Mouse (Mus musculus) hindbrain, embryonic 13.5 days (tissue): ENCODE results near the gene Gm3453. TPM values are rescaled to one million over a fixed set of nuclear protein-coding genes. Genes with fewer than 3 reads are reported as not detected.
"Not testable (repeated sequence)": the region's sequence is repeated elsewhere in the genome, so short reads cannot be mapped to it uniquely, and the experiment has no call there.

Source experiments
- ATAC-seq: fragments of 200-750 bp; cut with Nextera tagmentation; 2 replicates; pipeline ENCODE4 v1.8.0; 2017; ENCODE audit warnings: moderate TSS enrichment; ENCODE audit not compliant: low FRiP score
- H3K27ac ChIP-seq: fragments of 300-500 bp; sonication (generic); 2 replicates; pipeline ENCODE4 v1.5.1; 2015; ENCODE audit warnings: inconsistent platforms, mild to moderate bottlenecking, moderate library complexity
- H3K27me3 ChIP-seq: fragments of 300-500 bp; sonication (generic); 2 replicates; pipeline ENCODE4 v1.6.1; 2015; ENCODE audit warnings: mild to moderate bottlenecking, inconsistent platforms
- H3K36me3 ChIP-seq: fragments of 300-500 bp; sonication (generic); 2 replicates; pipeline ENCODE4 v1.6.1; 2015; ENCODE audit warnings: mild to moderate bottlenecking, inconsistent platforms
- H3K4me1 ChIP-seq: fragments of 300-500 bp; sonication (generic); replicated peaks from 2 replicates; pipeline ENCODE4 v1.6.1; 2015; ENCODE audit warnings: inconsistent platforms
- H3K4me2 ChIP-seq: fragments of 300-500 bp; sonication (generic); 2 replicates; pipeline ENCODE4 v1.6.1; 2015; ENCODE audit warnings: inconsistent platforms, mild to moderate bottlenecking, moderate library complexity
- H3K4me3 ChIP-seq: fragments of 300-500 bp; sonication (generic); 2 replicates; pipeline ENCODE4 v1.5.1; 2015; ENCODE audit warnings: mild to moderate bottlenecking, inconsistent platforms
- H3K9ac ChIP-seq: fragments of 300-500 bp; sonication (generic); 2 replicates; pipeline ENCODE4 v1.6.1; 2015; ENCODE audit warnings: mild to moderate bottlenecking, inconsistent platforms
- H3K9me3 ChIP-seq: fragments of 300-500 bp; sonication (generic); 2 replicates; pipeline ENCODE4 v1.6.1; 2016; ENCODE audit warnings: inconsistent platforms
- WGBS: fragments of 180-500 bp; shearing (Covaris S2); methylation state at CpG from one replicate; pipeline ENCODE4 v1.1.7; 2015; 5-methylcytosine and 5-hydroxymethylcytosine counted together
- polyA plus RNA-seq: library from polyadenylated mRNA; unstranded; fragments of >200 nt; fragmentation: Nextera tagmentation; extraction: Ambion mirVana; gene quantifications from 2 replicates; pipeline ENCODE4 v1.2.1, GENCODE M21; 2015

Gene Gm3453
- not detected in 2 replicates for polyA plus RNA-seq

- 71% methylated on average over 2 of the region's 2 CpGs for WGBS
These were observed at the start of gene Gm3453 for GRCm38 (mm10) chr14:5979037-5979436. Gene Gm3453 (minus strand): TSS chr14:5979137.

GRCm38 (mm10) chr14:5987136-5987535 lies 8.2 kb upstream of the Gm3453 start:
- H3K27me3 ChIP-seq, H3K4me1 ChIP-seq, H3K4me3 ChIP-seq, H3K27ac ChIP-seq, H3K4me2 ChIP-seq, ATAC-seq, H3K36me3 ChIP-seq, H3K9ac ChIP-seq, H3K9me3 ChIP-seq: not testable (repeated sequence)
- WGBS, result 83% methylated on average over 7 of the region's 7 CpGs

More at GRCm38 (mm10) chr14:5979037-5979436, at the start of gene Gm3453:
- H3K9ac ChIP-seq, H3K27me3 ChIP-seq, H3K27ac ChIP-seq, ATAC-seq, H3K4me2 ChIP-seq, H3K4me1 ChIP-seq, H3K36me3 ChIP-seq, H3K9me3 ChIP-seq, H3K4me3 ChIP-seq: not testable (repeated sequence)

- not testable (repeated sequence) for H3K9me3 ChIP-seq, ATAC-seq, H3K27me3 ChIP-seq, H3K9ac ChIP-seq, H3K4me3 ChIP-seq, H3K4me1 ChIP-seq, H3K27ac ChIP-seq, H3K4me2 ChIP-seq, H3K36me3 ChIP-seq
- 18% methylated on average over 4 of the region's 4 CpGs for WGBS
These were observed 16.5 kb downstream of the Gm3453 start for GRCm38 (mm10) chr14:5962441-5962840.

- H3K9me3 ChIP-seq, H3K4me1 ChIP-seq, H3K36me3 ChIP-seq, ATAC-seq, H3K27me3 ChIP-seq: not testable (repeated sequence)
- Histone ChIP-seq H3K27ac (peak within 1 kb of the TSS; percentile 48; the same call in 1 of the 2 replicates), H3K4me2 (peak within 1 kb of the TSS; percentile 74), H3K9ac (peak within 1 kb of the TSS; percentile 74), H3K4me3 (peak within 1 kb of the TSS; percentile 53)
- 2% methylated on average over 5 of the region's 23 CpGs for WGBS
These were observed 17.3 kb downstream of the Gm3453 start, which contains the start of gene Gm3248 for GRCm38 (mm10) chr14:5961635-5962034. Gene Gm3248 (minus strand): TSS chr14:5961745.

GRCm38 (mm10) chr14:5961102-5961501 lies 17.8 kb downstream of the Gm3453 start:
- peak overlapping the region; percentile 53 for H3K4me3 ChIP-seq
- H3K27ac ChIP-seq, H3K36me3 ChIP-seq, H3K9me3 ChIP-seq, H3K4me1 ChIP-seq, H3K27me3 ChIP-seq: not testable (repeated sequence)
- WGBS, result under 1% methylated on average over 24 of the region's 24 CpGs
- H3K9ac ChIP-seq, result peak overlapping the region; percentile 74
- ATAC-seq, result 0 out of 2 replicates have a peak, but pooled peaks have one; percentile 72
- H3K4me2 ChIP-seq, result peak overlapping the region; percentile 74

GRCm38 (mm10) chr14:5960479-5960878 lies 18.5 kb downstream of the Gm3453 start:
- H3K9ac ChIP-seq, H3K4me2 ChIP-seq: not testable (repeated sequence)
- WGBS, result 15% methylated on average over 5 of the region's 10 CpGs

GRCm38 (mm10) chr14:5923276-5923675 lies 55.7 kb downstream of the Gm3453 start:
- not testable (repeated sequence) for H3K27me3 ChIP-seq, H3K4me3 ChIP-seq, H3K4me2 ChIP-seq, H3K9me3 ChIP-seq, ATAC-seq, H3K27ac ChIP-seq, H3K36me3 ChIP-seq, H3K9ac ChIP-seq, H3K4me1 ChIP-seq
- WGBS, result 79% methylated on average over 7 of the region's 7 CpGs

More at GRCm38 (mm10) chr14:5960479-5960878, 18.5 kb downstream of the Gm3453 start:
- ATAC-seq, H3K27ac ChIP-seq, H3K9me3 ChIP-seq, H3K4me3 ChIP-seq, H3K36me3 ChIP-seq, H3K27me3 ChIP-seq, H3K4me1 ChIP-seq: not testable (repeated sequence)

Other genes starting within 250 kb of the Gm3453 start
- gene Gm3373, start 237.6 kb downstream of the Gm3453 start, polyA plus RNA-seq, result 0.35 TPM in 1 of 2 replicates, not detected in the other
- 3.2 and 4.2 TPM in 2 replicates for gene Gm3383, start 171.2 kb downstream of the Gm3453 start, polyA plus RNA-seq
- gene Gm3424, start 148.8 kb downstream of the Gm3453 start, polyA plus RNA-seq, result not detected in 2 replicates
- 0.80 and 1.1 TPM in 2 replicates for gene Gm8237, start 98.8 kb downstream of the Gm3453 start, polyA plus RNA-seq
- 2.8 and 3.3 TPM in 2 replicates for gene Gm3248, start 17.4 kb downstream of the Gm3453 start, polyA plus RNA-seq
- not detected in 2 replicates for gene Gm6337, start 79.1 kb upstream of the Gm3453 start, polyA plus RNA-seq
- gene Gm8206, start 114.8 kb upstream of the Gm3453 start, polyA plus RNA-seq, result 2.9 and 4.1 TPM in 2 replicates
- 5.2 and 5.6 TPM in 2 replicates for gene Gm3468, start 129.5 kb upstream of the Gm3453 start, polyA plus RNA-seq
- gene Gm3476, start 146.7 kb upstream of the Gm3453 start, polyA plus RNA-seq, result not detected in 2 replicates
- not detected in 2 replicates for gene Gm21560, start 240.2 kb upstream of the Gm3453 start, polyA plus RNA-seq